Comparison of ENCODE assay signal across 27 mouse cellular contexts in genomic region chr7:137488391-137488790, GRCm38 (mm10). TPM values are rescaled to one million over a fixed set of nuclear protein-coding genes. Genes with fewer than 3 reads are reported as not detected.
DNase-seq lines count a peak whose midpoint lies in the region; ATAC-seq and TF ChIP-seq lines count a peak whose summit lies in the region.
"Had no signal": no experiment of that assay in that cellular context is flagged by ENCODE, and none has a peak within 500 bp of the region (broad histone marks: within the 10 kb centered on the region; RNA-seq: fewer than 3 reads in every experiment).

No protein-coding gene starts in this region.

- no peaks in the 10 kb centered on the region for H3K27me3 ChIP-seq in hindbrain, postnatal 0 days (ENCODE audit: insufficient read depth, low read length)
- no peaks in the 10 kb centered on the region for H3K27me3 ChIP-seq in hindbrain, embryonic 14.5 days (ENCODE audit: control insufficient read depth, insufficient read depth, low read length)
- H3K27me3 ChIP-seq: embryonic facial prominence, embryonic 13.5 days; hindbrain, embryonic 13.5 days; liver, embryonic 15.5 days; midbrain, embryonic 15.5 days; Patski; stomach, embryonic 15.5 days had no signal

- H3K36me3 ChIP-seq in hindbrain, postnatal 0 days (ENCODE audit: insufficient read depth, low read length): no peaks in the 10 kb centered on the region
- no peaks in the 10 kb centered on the region for H3K36me3 ChIP-seq in hindbrain, embryonic 14.5 days (replicated peaks; ENCODE audit: control insufficient read depth, insufficient read depth)
- H3K36me3 ChIP-seq: embryonic facial prominence, embryonic 13.5 days; heart, embryonic 12.5 days; hindbrain, embryonic 13.5 days; limb, embryonic 12.5 days; liver, embryonic 15.5 days; midbrain, embryonic 15.5 days; stomach, embryonic 15.5 days had no signal

- 55% methylated on average over 5 of the region's 5 CpGs for WGBS in hindbrain, postnatal 0 days
- WGBS in hindbrain, embryonic 14.5 days: 75% methylated on average over 5 of the region's 5 CpGs

- no peaks in the 10 kb centered on the region for H3K4me1 ChIP-seq in hindbrain, postnatal 0 days (ENCODE audit: insufficient read depth, low read length)
- peaks cover 7% of the 10 kb centered on the region; the same call in 1 of the 2 replicates for H3K4me1 ChIP-seq in hindbrain, embryonic 14.5 days (replicated peaks; ENCODE audit: control insufficient read depth, insufficient read depth, low read length)
- H3K4me1 ChIP-seq: embryonic facial prominence, embryonic 13.5 days; heart, embryonic 12.5 days; liver, embryonic 15.5 days; midbrain, embryonic 15.5 days; stomach, embryonic 15.5 days had no signal

- 0 out of 2 replicates have a peak, but pooled peaks have one; percentile 15 for ATAC-seq in hindbrain, postnatal 0 days
- ATAC-seq in hindbrain, embryonic 14.5 days (ENCODE audit: low FRiP score): no peak
- ATAC-seq in activated CD4-positive, CD25-positive, alpha-beta regulatory T cell, adult 4 months: no peak
- ATAC-seq: inflammation-experienced regulatory T-cells, adult 6 months; midbrain, embryonic 15.5 days; Patski had no signal

- no peak overlapping the region for H3K4me2 ChIP-seq in hindbrain, postnatal 0 days (ENCODE audit: low read depth, low read length)
- no peak overlapping the region for H3K4me2 ChIP-seq in hindbrain, embryonic 14.5 days (replicated peaks)
- H3K4me2 ChIP-seq: embryonic facial prominence, embryonic 13.5 days; heart, embryonic 12.5 days; hindbrain, embryonic 13.5 days; limb, embryonic 12.5 days; liver, embryonic 15.5 days; lung, embryonic 14.5 days; midbrain, embryonic 15.5 days; stomach, embryonic 15.5 days had no signal

- H3K4me3 ChIP-seq in hindbrain, postnatal 0 days (ENCODE audit: low read length): no peak overlapping the region
- H3K4me3 ChIP-seq in hindbrain, embryonic 14.5 days (replicated peaks; ENCODE audit: low read length): no peak overlapping the region
- H3K4me3 ChIP-seq: embryonic facial prominence, embryonic 13.5 days; heart, adult 2 months; heart, embryonic 12.5 days; hindbrain, embryonic 13.5 days; limb, embryonic 12.5 days; liver, embryonic 15.5 days; midbrain, embryonic 15.5 days; stomach, embryonic 15.5 days had no signal

- H3K9ac ChIP-seq in hindbrain, postnatal 0 days (replicated peaks; ENCODE audit: low read length): no peak overlapping the region
- H3K9ac ChIP-seq in hindbrain, embryonic 14.5 days: no peak overlapping the region
- H3K9ac ChIP-seq: embryonic facial prominence, embryonic 13.5 days; heart, embryonic 12.5 days; hindbrain, embryonic 13.5 days; limb, embryonic 12.5 days; liver, embryonic 15.5 days; lung, embryonic 14.5 days; midbrain, embryonic 15.5 days; stomach, embryonic 15.5 days had no signal

- DNase-seq in hindbrain, postnatal 0 days (ENCODE audit: low spot score): peak; percentile 51
- DNase-seq in hindbrain, embryonic 14.5 days (ENCODE audit: low spot score): no peak
- peak; percentile 22 for DNase-seq in Muller cell, postnatal 12 days (ENCODE audit: inconsistent ontology term)
- DNase-seq in brain, adult 2 months (ENCODE audit: low read depth, low spot score): peak; percentile 16
- peak; percentile 54 for DNase-seq in gastrocnemius, postnatal 14 days
- DNase-seq in frontal cortex, postnatal 10 days (ENCODE audit: low spot score in 2 of 2): no peak
- no peak for DNase-seq in layer of hippocampus, adult 9-10 months (ENCODE audit: low spot score)
- DNase-seq: adrenal gland, postnatal 25 days; cerebellum, adult 2 months; heart, adult 2 months; heart, postnatal 4 days; kidney, adult 11 months; layer of hippocampus, adult 9-11 months; lung, embryonic 14.5 days; lung, postnatal 14 days; right cerebral cortex, adult 18-20 months; right cerebral cortex, postnatal 4 days had no signal

- TF ChIP-seq CTCF in hindbrain, postnatal 0 days (IDR thresholded peaks at IDR 0.05; ENCODE audit: low read depth): peak; percentile 15; the same call in 1 of the 2 replicates

- no peaks in the 10 kb centered on the region for H3K9me3 ChIP-seq in hindbrain, postnatal 0 days (ENCODE audit: low read length)
- H3K9me3 ChIP-seq in hindbrain, embryonic 14.5 days (ENCODE audit: control insufficient read depth, low read length): no peaks in the 10 kb centered on the region
- H3K9me3 ChIP-seq: embryonic facial prominence, embryonic 13.5 days; heart, embryonic 12.5 days; hindbrain, embryonic 13.5 days; limb, embryonic 12.5 days; liver, embryonic 15.5 days; midbrain, embryonic 15.5 days; stomach, embryonic 15.5 days had no signal

- no peak overlapping the region for H3K27ac ChIP-seq in hindbrain, postnatal 0 days
- no peak overlapping the region for H3K27ac ChIP-seq in hindbrain, embryonic 14.5 days
- H3K27ac ChIP-seq: embryonic facial prominence, embryonic 13.5 days; heart, adult 2 months; hindbrain, embryonic 13.5 days; limb, embryonic 12.5 days; liver, embryonic 15.5 days; midbrain, embryonic 15.5 days; stomach, embryonic 15.5 days had no signal

- intact Hi-C loops in gastrocnemius, postnatal 14 days (cut with DNase I; ENCODE audit: low total_unique reads): loop anchor here (10.0 kb wide), 1 partner anchor 596 kb away; no protein-coding TSS in a partner anchor

RNA-seq across cellular contexts. Expression of gene Glrx3, which starts 51.0 kb away (rescaled TPM):
- 105 and 124 TPM in 2 replicates for total RNA-seq in hindbrain, postnatal 0 days (2014; rRNA removed)
- 241 and 247 TPM in 2 replicates for polyA plus RNA-seq in hindbrain, postnatal 0 days (2015; fragmentation: Nextera tagmentation; extraction: Ambion mirVana)
- polyA plus RNA-seq in hindbrain, embryonic 14.5 days (2014; fragmentation: Nextera tagmentation; extraction: Ambion mirVana): 301 and 320 TPM in 2 replicates
- 10 to 100 TPM; 83.3 to 90.5 TPM for total RNA-seq in gastrocnemius, postnatal 14 days (2021)
- polyA plus RNA-seq in activated CD4-positive, CD25-positive, alpha-beta regulatory T cell, adult 4 months (2017; shearing (Covaris generic)): 100 to 1,000 TPM; 128 to 133 TPM

Comparison
In these comparisons a context has a peak if more than half of its experiments do, and no peak if none do; other contexts are left out.
1. DNase-seq: peak in hindbrain, postnatal 0 days (single experiment), Muller cell, postnatal 12 days (single experiment), brain, adult 2 months (single experiment) and gastrocnemius, postnatal 14 days (single experiment); none in hindbrain, embryonic 14.5 days (single experiment), frontal cortex, postnatal 10 days (0 of 2) and layer of hippocampus, adult 9-10 months (single experiment).